Mouse (Mus musculus): ENCODE results near the gene Grifin. TPM values are rescaled to one million over a fixed set of nuclear protein-coding genes. Genes with fewer than 3 reads are reported as not detected.
A peak's percentile ranks its signal among the peaks of the same experiment; 100 is the strongest.

Gene Grifin
- polyA plus RNA-seq, 1 experiment from 2014 or later: not detected

DNA sequence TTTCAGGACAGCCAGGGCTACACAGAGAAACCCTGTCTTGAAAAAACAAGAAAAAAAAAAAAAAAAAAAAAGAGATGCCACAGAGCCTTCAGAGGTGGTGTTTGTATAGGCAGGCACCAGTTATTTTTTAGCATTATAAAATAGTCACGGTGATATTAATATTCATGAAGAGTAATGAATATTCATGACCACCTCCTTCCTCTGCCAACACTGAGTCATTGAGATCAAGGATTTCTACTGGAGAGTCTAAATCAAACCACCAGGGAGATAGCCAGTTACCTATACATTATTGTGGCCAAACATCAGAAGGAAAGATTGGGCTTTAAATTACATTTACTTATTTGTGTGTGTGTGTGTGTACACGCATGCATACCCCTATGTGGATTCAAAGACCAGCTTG lies 38.1 kb downstream of the Grifin start:
- peaks cover 65% of the 10 kb centered on the region for H3K36me3 ChIP-seq (replicated peaks)
- peaks cover 5% of the 10 kb centered on the region; the same call in 1 of the 2 replicates for H3K9me3 ChIP-seq
- no peaks in the 10 kb centered on the region for H3K27me3 ChIP-seq (ENCODE audit: poor library complexity, severe bottlenecking)
- no peaks in the 10 kb centered on the region for H3K4me1 ChIP-seq
- no peak for DNase-seq (ENCODE audit: extremely low spot score, low spot score)
- no peak overlapping the region for H3K4me3 ChIP-seq
- H3K27ac ChIP-seq: no peak overlapping the region
- 95% methylated on average over 2 of the region's 2 CpGs for WGBS

DNA sequence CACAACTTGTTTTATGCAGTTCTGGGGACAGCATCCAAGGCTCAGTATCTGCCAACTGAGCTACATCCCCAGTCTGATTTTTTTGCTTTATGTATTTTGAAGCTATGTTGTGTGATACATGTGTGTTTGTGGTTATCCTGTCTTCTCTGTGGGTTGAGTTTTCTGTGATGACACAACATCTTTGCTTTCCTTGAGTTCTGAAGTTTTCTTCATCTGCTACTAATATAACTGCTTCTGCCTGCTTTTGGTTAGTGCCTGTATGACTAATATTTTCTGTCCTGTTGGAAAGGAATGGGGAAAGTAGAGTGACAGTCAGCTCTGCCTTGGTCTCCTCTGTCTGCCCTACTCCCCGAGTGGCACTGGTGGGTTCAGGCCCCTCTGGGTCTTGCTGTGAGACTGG lies 43.7 kb downstream of the Grifin start:
- Histone ChIP-seq H3K4me1 (peaks cover 19% of the 10 kb centered on the region), H3K27me3 (ENCODE audit: poor library complexity, severe bottlenecking) (no peaks in the 10 kb centered on the region), H3K4me3 (no peak overlapping the region), H3K27ac (no peak overlapping the region), H3K9me3 (no peaks in the 10 kb centered on the region; the same call in 1 of the 2 replicates), H3K36me3 (replicated peaks) (peaks cover 44% of the 10 kb centered on the region)
- DNase-seq (ENCODE audit: extremely low spot score, low spot score): no peak
- 89% methylated on average over 1 of the region's 1 CpGs for WGBS

DNA sequence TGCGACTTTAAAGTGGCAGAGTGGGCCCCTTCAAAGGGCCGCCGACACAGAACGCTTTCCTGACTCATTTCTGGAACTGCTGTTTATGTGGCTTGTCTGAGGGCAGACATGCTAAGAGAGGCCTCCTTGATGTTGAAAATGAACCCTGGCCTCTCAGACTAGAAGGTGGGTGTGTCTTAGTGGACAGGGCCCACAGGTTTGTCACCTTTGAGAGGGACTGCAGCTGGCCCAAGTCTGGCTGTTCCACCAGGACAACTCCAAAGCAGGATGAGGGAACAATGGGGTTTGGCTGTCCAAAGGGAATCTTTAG lies 47.0 kb downstream of the Grifin start:
- Histone ChIP-seq H3K4me1 (peaks cover 44% of the 10 kb centered on the region), H3K27me3 (ENCODE audit: poor library complexity, severe bottlenecking) (no peaks in the 10 kb centered on the region), H3K4me3 (no peak overlapping the region), H3K9me3 (no peaks in the 10 kb centered on the region), H3K27ac (no peak overlapping the region), H3K36me3 (replicated peaks) (peaks cover 12% of the 10 kb centered on the region)
- DNase-seq (ENCODE audit: extremely low spot score, low spot score): no peak
- WGBS: 95% methylated on average over 4 of the region's 4 CpGs

DNA sequence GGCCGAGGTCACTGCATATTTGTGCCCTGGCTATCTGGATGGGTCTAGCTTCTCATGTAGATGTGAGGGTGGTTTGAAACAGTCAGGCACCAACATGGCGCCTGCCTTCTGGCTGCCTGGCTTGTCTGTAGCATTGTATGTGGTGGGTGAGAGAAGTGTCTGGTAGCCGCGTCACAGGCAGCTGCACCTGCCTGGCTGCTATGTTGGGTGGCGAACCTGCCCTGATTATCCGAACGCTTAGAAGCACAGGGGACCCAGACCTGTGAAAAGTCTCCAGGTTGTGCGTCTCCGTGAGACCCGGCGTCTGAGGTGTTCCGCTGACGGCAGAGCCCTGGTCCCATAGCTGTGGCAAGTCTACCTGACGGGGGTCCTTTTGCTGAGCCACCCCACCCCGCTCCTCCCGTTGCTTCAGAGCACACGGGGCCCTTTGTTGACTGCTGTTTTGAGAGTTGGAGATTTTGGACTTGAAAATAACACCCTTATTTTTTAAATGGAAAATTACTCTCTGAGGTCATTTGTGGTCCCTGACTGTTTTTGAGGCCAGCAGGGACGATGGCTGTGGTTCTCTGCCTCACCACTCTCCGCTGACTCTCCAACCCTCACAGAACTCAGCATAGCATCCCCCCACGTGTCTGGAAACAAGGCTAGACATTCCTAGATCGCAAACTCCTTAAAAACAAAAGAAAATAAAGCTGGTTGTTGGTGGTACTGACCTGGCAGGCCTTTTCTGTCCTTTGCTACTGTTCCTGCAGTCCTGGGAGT lies 47.5 kb downstream of the Grifin start:
- no peaks in the 10 kb centered on the region for H3K27me3 ChIP-seq (ENCODE audit: poor library complexity, severe bottlenecking)
- H3K4me1 ChIP-seq: peaks cover 44% of the 10 kb centered on the region
- no peak for DNase-seq (ENCODE audit: extremely low spot score, low spot score)
- H3K27ac ChIP-seq: peak overlapping the region; percentile 67; the same call in 1 of the 2 replicates
- H3K4me3 ChIP-seq: no peak overlapping the region
- H3K36me3 ChIP-seq (replicated peaks): peaks cover 9% of the 10 kb centered on the region
- WGBS: 91% methylated on average over 21 of the region's 21 CpGs
- no peaks in the 10 kb centered on the region for H3K9me3 ChIP-seq

DNA sequence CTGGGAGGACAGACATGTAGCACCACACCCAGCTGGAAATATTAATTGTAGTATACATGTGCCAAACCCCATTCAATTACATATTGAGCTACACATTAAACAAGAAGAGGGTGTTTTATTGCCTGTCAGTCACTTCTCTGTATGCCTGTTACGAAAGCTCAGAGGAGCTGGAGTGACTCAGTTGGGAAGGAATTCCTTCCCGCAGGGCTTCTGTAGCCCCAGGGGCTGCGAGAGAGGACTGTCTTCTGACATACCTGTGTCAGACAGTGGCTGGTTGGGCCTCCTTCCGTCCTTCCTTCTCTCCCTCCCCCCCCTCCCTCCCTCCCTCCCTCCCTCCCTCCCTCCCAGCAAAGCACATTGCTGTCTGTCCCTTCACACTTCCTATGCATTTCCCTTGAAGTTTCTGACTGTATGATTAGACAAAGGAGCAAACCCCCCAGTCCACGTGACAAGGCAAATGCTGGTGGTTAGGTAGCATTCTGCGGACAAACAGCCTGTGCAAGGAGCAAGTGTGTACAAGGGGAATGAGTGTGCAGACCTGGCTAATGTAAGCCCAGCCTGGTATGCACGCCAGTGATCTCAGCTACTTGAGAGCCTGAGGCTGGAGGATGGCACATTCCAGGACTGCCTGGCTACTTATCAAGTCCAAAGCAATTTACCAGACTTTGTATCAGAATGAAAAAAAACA lies 49.9 kb downstream of the Grifin start:
- 64% methylated on average over 7 of the region's 7 CpGs for WGBS
- Histone ChIP-seq H3K27ac (peak overlapping the region; percentile 74), H3K4me3 (no peak overlapping the region; the same call in 1 of the 2 replicates)

DNA sequence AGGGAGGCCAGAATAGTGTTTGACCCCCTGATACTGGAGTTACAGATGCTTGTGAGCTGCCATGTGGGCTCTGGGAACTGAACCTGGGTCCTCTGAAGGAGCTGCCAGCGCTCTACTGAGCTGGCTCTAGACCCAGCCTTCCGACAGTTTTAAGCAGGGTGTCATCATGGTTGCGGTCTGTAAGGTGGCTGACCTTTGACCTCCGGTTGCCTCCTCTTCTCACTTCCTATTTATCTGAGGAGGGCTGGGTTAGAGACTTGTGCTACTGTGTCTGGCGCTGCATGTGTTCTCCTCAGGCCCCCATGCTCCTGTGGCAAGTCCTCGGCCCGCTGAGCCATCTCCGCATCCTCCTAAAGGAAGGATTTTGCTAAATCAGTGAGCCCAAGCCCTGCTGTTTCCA lies 51.0 kb downstream of the Grifin start:
- DNase-seq (ENCODE audit: extremely low spot score, low spot score): no peak
- Histone ChIP-seq H3K4me3 (no peak overlapping the region), H3K36me3 (replicated peaks) (peaks cover 6% of the 10 kb centered on the region; the same call in 1 of the 2 replicates), H3K27ac (peak overlapping the region; percentile 35; the same call in 1 of the 2 replicates), H3K27me3 (ENCODE audit: poor library complexity, severe bottlenecking) (no peaks in the 10 kb centered on the region), H3K9me3 (no peaks in the 10 kb centered on the region), H3K4me1 (peaks cover 61% of the 10 kb centered on the region)
- WGBS: 82% methylated on average over 8 of the region's 8 CpGs

More for the DNA sequence above, 49.9 kb downstream of the Grifin start:
- Histone ChIP-seq H3K27me3 (ENCODE audit: poor library complexity, severe bottlenecking) (no peaks in the 10 kb centered on the region), H3K36me3 (replicated peaks) (peaks cover 8% of the 10 kb centered on the region; the same call in 1 of the 2 replicates), H3K9me3 (no peaks in the 10 kb centered on the region), H3K4me1 (peaks cover 51% of the 10 kb centered on the region)
- no peak for DNase-seq (ENCODE audit: extremely low spot score, low spot score)

Other genes with a start within 250 kb of the Grifin start
- gene Mad1l1, start 243.5 kb downstream of the Grifin start, polyA plus RNA-seq (2016; fragmentation: Nextera tagmentation; extraction: Ambion mirVana): 60.8 and 62.7 TPM in 2 replicates
- 57.4 TPM in 2 replicates for gene Nudt1, start 243.4 kb downstream of the Grifin start, polyA plus RNA-seq (2016; fragmentation: Nextera tagmentation; extraction: Ambion mirVana)
- gene Mrm2, start 233.2 kb downstream of the Grifin start, polyA plus RNA-seq (2016; fragmentation: Nextera tagmentation; extraction: Ambion mirVana): 22.9 TPM in 2 replicates
- 27.3 and 28.9 TPM in 2 replicates for gene Snx8, start 175.8 kb downstream of the Grifin start, polyA plus RNA-seq (2016; fragmentation: Nextera tagmentation; extraction: Ambion mirVana)
- 155 and 165 TPM in 2 replicates for gene Eif3b, start 145.7 kb downstream of the Grifin start, polyA plus RNA-seq (2016; fragmentation: Nextera tagmentation; extraction: Ambion mirVana)
- gene Gm4869, start 119.4 kb downstream of the Grifin start, polyA plus RNA-seq (2016; fragmentation: Nextera tagmentation; extraction: Ambion mirVana): not detected in 2 replicates
- 14.0 and 15.1 TPM in 2 replicates for gene Chst12, start 59.5 kb downstream of the Grifin start, polyA plus RNA-seq (2016; fragmentation: Nextera tagmentation; extraction: Ambion mirVana)
- 33.1 and 33.3 TPM in 2 replicates for gene Lfng, start 42.2 kb upstream of the Grifin start, polyA plus RNA-seq (2016; fragmentation: Nextera tagmentation; extraction: Ambion mirVana)
- gene Ttyh3, start 84.0 kb upstream of the Grifin start, polyA plus RNA-seq (2016; fragmentation: Nextera tagmentation; extraction: Ambion mirVana): 31.6 and 35.7 TPM in 2 replicates
- 24.0 and 30.5 TPM in 2 replicates for gene Iqce, start 137.3 kb upstream of the Grifin start, polyA plus RNA-seq (2016; fragmentation: Nextera tagmentation; extraction: Ambion mirVana)
- gene Brat1, start 139.9 kb upstream of the Grifin start, polyA plus RNA-seq (2016; fragmentation: Nextera tagmentation; extraction: Ambion mirVana): 21.5 and 23.6 TPM in 2 replicates
- gene Amz1, start 159.1 kb upstream of the Grifin start, polyA plus RNA-seq (2016; fragmentation: Nextera tagmentation; extraction: Ambion mirVana): 0.63 and 0.66 TPM in 2 replicates